Mouse (Mus musculus): Measurements from ENCODE around the gene Asic4.
A peak's percentile ranks its signal among the peaks of the same experiment; 100 is the strongest.

Gene Asic4

GRCm38 (mm10) chr1:75469287-75469825 lies 19.1 kb downstream of the Asic4 start:
- DNase-seq = no peak

DNA sequence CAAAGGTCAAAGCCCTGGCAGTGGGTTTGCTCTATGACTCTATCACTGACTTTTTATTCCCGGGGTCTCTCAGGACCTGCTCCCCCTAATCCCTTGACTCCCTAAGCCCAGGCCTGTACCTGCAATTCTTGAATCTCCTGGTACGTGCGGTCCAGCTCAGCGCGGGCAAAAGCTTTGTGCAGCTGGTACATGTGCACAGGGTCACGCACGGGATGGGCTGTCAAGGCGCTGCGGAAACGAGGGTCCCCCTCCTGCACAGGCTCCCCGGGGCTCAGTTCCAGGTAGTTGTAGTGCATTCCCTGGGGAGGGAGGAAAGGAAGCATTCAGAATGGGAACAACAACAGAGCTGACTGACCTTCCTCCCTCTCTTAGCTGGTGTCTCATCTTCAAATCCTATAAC lies 26.2 kb downstream of the Asic4 start:
- DNase-seq = peak; percentile 69

GRCm38 (mm10) chr1:75477264-75477965 lies 27.2 kb downstream of the Asic4 start:
- peak; percentile 92 for DNase-seq

DNA sequence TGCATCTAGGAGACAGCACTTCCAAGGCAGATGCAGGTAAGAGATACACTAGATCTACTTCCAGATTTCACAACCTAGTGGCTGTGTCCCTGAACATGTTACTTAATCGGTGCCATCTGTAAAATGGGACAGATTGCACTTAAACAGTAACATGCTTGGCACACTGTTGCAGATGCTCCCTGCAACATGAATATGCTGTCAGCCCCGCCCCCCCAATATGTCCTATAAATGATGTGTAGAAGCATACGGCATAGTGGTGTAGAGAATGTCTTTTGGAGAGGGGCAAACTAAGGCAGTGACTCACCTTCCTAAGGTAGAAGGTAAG lies 27.7 kb downstream of the Asic4 start:
- DNase-seq = peak; percentile 45

GRCm38 (mm10) chr1:75478497-75478896 lies 28.3 kb downstream of the Asic4 start:
- no peak for DNase-seq

DNA sequence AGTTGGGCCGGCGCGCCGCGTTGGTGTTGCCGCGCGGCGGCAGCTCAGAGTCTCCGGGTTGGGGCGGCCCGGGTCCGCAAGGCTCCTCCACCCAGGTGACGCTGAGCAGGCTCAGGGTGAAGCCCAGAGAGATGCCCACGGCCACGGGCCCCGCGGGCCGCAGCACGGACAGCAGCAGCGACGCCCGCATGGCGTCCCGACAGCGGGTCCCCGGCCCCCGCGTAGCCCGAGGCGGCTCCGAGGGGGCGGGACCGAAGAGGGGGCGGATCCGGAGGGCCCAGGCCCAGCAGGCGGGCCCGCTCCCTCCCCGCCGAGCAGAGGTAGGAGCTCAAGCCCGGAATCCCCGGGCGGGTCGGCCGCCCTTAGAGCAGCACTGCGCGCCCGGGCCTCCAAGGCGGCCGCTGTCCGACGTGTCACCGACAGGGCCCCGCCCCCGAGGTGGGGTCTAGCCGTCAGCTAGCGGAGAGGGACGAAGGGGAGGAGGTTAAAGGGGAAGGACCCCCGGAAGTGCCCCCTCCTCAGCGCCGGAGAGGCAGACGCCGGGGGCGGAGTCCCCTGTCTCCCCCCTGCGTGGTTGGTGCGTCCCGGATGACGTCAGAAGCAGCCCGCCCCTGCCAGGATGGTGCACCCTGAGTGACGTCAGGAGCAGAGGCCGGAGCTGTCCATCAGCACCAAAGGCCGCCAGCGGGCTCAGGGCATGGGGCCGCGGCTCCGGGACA lies 28.8 kb downstream of the Asic4 start, which contains the start of the genes Chpf and Tmem198:
TSS of gene Chpf (minus strand) at position 392 of the 719 bp plus-strand sequence.
TSS of gene Tmem198 (plus strand) at position 617 of the 719 bp plus-strand sequence.
- peak; percentile 98 for DNase-seq

DNA sequence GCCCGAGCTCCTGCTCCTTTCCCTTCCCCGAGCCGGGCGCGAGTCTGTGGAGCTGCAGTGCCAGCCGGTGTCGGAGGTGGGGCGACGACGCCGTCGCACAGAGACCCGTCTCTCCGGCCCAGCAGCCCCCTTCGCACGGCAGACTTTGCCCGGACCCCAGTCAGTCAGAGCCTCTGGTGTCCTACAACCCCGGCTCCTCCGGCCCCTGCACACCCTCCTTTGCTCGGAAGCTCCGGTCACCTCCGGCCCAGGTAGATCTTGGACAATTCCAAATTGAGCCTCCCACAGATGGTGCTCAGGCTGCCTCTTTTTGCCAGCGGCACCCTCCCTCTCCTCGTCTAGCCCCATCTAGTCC lies 29.4 kb downstream of the Asic4 start:
- DNase-seq = no peak

DNA sequence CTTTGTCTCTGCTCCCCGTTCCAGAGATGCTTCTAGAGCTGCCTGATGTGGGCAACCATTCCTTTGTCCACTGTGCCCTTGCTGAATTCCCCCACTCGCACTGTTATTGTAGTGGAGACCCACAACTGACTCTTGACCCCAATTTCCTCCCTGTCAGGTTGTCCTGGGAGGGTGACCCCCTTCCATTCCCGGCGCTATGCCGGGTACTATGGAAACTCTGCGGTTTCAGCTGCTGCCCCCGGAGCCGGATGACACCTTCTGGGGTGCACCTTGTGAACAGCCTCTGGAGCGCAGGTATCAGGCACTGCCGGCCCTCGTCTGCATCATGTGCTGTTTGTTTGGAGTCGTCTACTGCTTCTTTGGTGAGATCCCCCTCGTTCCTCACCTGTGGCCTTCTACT lies 29.8 kb downstream of the Asic4 start:
- DNase-seq = peak; percentile 65

- no peak for DNase-seq
Measured at GRCm38 (mm10) chr1:75480735-75481134, 30.5 kb downstream of the Asic4 start.

GRCm38 (mm10) chr1:75486561-75486960 lies 36.3 kb downstream of the Asic4 start:
- peak; percentile 65 for DNase-seq

GRCm38 (mm10) chr1:75487040-75487404 lies 36.8 kb downstream of the Asic4 start:
- no peak for DNase-seq

- peak; percentile 87 for DNase-seq
Measured at GRCm38 (mm10) chr1:75487405-75488161, 37.3 kb downstream of the Asic4 start.

DNA sequence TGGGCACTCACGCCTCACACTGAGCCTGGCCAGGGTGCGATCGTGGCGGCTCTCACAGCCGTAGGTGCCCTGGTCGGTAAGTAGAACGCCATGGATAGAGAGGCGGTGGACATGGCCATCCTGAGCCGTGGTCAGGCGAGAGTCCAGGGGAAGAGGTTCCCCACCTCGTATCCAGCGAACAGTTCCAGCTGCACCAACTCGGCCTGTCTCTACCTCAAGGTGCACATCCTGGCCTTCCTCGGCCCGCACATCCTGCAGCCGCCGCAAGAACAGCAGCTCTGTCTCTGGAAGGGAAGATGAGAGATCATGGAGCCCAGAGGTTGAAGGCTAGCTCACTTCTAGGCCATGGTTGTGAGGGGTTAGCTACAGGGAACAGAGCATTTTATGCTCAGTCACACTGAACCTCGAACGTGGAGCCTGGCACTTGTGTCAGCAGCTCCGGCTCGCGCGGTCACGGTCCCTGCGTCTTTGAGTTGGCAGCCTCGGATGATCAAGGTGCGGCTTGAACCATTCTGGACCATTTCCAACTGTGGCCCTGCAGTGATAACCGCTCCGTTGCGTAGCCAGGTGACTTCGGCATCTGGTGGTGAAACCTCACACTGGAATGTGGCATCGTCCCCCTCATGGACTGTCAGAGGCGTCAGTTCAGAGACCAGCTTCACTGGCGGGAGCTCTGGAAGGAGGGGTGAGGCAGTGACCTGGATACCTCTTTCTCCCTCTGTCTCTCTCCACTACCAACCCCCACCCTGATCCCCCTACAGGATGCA lies 40.7 kb downstream of the Asic4 start:
- peak; percentile 33 for DNase-seq

DNA sequence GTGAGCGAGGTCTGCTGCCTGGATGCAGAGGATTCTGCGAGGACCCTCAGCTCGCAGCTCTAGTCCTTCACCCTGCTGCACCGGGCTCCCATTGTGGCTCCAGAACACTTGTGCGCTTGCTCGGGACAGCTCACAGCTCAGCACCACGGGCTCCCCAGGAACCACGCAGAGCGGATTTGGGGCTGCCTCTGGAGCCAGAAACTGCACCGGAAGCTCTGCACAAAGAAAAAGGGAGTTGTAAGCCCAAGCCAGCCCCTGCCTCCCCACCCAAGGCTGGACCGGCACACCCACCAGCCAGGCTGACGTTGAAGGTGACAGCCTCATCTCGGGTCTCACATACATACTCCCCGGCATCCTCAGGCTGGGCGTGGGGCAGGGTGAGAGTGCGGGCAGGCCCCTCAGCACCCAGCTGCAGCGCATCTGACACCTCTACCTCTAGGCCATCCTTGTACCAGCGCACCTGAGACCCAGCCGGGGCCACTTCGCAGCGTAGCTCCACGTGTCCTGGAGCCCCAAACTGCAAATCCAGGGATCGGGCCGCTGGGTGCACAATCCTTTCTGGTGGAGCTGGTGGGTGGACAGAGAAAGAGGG lies 42.4 kb downstream of the Asic4 start:
- DNase-seq = no peak

GRCm38 (mm10) chr1:75494878-75495548 lies 44.8 kb downstream of the Asic4 start:
- peak; percentile 42 for DNase-seq

- no peak for DNase-seq
Measured at GRCm38 (mm10) chr1:75498897-75499296, 48.7 kb downstream of the Asic4 start.

DNA sequence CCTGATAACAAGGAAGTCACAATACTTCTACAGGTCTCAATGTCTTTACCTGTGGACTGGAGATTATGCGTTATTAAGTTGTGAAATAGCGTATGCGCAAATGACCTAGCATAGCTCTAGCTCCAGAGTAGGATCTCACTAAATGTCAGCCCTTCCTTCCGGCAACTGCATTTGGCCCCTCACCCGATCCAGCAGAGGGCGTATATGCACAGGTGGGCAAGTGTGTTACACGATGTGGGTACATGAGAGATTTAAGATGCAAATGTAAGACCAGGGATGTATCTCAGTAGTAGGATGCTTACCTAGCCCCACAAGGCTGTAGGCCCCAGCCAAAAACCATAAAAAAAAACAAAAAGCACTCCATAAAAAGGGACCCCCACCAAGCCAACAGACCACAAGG lies 49.2 kb downstream of the Asic4 start:
- no peak for DNase-seq

- no peak for DNase-seq
Measured at GRCm38 (mm10) chr1:75501905-75502304, 51.7 kb downstream of the Asic4 start.

DNA sequence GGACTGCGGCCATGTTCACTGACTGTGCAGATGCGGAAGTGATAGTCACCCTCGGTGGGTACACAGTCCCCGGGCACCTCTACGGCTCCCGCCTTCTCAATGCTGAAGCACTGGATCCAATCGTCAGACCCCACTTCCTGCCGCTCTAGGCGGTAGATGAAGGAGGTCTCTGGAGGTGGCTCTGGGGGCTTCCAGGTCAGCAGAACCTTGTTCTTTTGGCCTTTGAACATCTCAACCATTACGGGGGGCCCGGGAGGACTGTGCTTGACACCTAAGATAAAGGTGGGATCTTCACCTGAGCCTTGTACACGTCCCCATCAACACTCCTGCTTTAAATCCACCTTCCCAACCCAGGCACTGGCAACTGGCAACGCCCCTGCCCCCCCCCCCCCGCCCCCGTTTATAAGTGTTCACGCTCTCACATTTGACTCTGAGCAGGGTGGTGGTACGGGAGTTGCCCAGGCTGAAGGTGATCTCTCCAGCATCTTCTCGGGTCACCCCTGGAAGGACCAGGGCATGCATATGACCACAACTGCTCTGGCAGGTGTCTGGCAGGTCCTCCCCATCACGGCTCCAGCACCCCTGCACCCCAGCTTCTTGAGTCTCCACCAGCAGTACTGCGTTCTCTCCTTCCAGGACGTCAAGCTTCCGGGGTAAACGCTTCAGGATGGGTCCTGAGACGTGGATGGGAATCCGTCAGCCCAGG lies 52.9 kb downstream of the Asic4 start:
- DNase-seq = no peak

DNA sequence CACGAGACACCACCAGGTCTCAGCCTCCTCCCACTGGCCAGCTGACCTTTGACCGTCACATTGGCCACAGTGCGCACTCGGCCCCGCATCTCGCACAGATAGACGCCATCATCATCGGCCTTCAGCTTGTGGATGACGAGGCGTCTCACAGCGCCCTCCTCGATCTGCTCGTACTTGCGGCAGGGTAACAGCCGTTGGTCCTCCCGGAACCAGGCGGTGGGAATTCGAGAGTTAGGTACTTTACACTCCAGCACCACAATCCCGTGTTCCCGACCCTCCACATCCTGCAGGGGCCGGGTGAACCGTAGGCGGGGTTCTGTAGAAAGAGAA lies 53.4 kb downstream of the Asic4 start:
- peak; percentile 49 for DNase-seq

Measured in cerebellum, adult 9-11 months (tissue).